Mouse (Mus musculus): ENCODE measurements around the gene Vmn1r112. TPM values are rescaled to one million over a fixed set of nuclear protein-coding genes. Genes with fewer than 3 reads are reported as not detected.
"Not testable (repeated sequence)": the region's sequence is repeated elsewhere in the genome, so short reads cannot be mapped to it uniquely, and the experiment has no call there.

Vmn1r112 gene
- polyA plus RNA-seq (2012; rRNA removed) (not detected in 2 replicates), polyA plus RNA-seq (2014; fragmentation: Nextera tagmentation; extraction: Ambion mirVana) (not detected in 2 replicates)

- H3K9me3 ChIP-seq (ENCODE audit: control insufficient read depth, low read length); DNase-seq (ENCODE audit: low spot score); H3K4me1 ChIP-seq (ENCODE audit: control insufficient read depth, insufficient read depth, low read length); ATAC-seq (ENCODE audit: low FRiP score, low read depth); H3K27ac ChIP-seq (replicated peaks; ENCODE audit: low read depth, low read length); H3K36me3 ChIP-seq (ENCODE audit: control insufficient read depth, insufficient read depth, low read length); H3K27me3 ChIP-seq (ENCODE audit: control insufficient read depth, insufficient read depth, low read length); H3K9ac ChIP-seq (ENCODE audit: low read depth, low read length, severe bottlenecking); H3K4me2 ChIP-seq (replicated peaks; ENCODE audit: low read depth, low read length, severe bottlenecking); H3K4me3 ChIP-seq (replicated peaks; ENCODE audit: low read length): not testable (repeated sequence)
- no CpG with 5 or more reads among the region's 3 CpGs for WGBS
Observed at GRCm38 (mm10) chr7:20770885-20771284, at the start of gene Vmn1r112. Vmn1r112 (plus strand) TSS chr7:20771185.

GRCm38 (mm10) chr7:20730524-20730923, 40.5 kb upstream of the Vmn1r112 start, which contains the start of gene Gm10668:
Gm10668 (minus strand) TSS chr7:20730624.
- not testable (repeated sequence) for H3K9ac ChIP-seq (ENCODE audit: low read depth, low read length, severe bottlenecking); DNase-seq (ENCODE audit: low spot score); H3K4me1 ChIP-seq (ENCODE audit: control insufficient read depth, insufficient read depth, low read length); H3K27me3 ChIP-seq (ENCODE audit: control insufficient read depth, insufficient read depth, low read length); H3K36me3 ChIP-seq (ENCODE audit: control insufficient read depth, insufficient read depth, low read length); H3K27ac ChIP-seq (replicated peaks; ENCODE audit: low read depth, low read length); H3K9me3 ChIP-seq (ENCODE audit: control insufficient read depth, low read length); H3K4me2 ChIP-seq (replicated peaks; ENCODE audit: low read depth, low read length, severe bottlenecking); H3K4me3 ChIP-seq (replicated peaks; ENCODE audit: low read length); ATAC-seq (ENCODE audit: low FRiP score, low read depth)
- WGBS, result no CpG with 5 or more reads among the region's 1 CpGs

DNA sequence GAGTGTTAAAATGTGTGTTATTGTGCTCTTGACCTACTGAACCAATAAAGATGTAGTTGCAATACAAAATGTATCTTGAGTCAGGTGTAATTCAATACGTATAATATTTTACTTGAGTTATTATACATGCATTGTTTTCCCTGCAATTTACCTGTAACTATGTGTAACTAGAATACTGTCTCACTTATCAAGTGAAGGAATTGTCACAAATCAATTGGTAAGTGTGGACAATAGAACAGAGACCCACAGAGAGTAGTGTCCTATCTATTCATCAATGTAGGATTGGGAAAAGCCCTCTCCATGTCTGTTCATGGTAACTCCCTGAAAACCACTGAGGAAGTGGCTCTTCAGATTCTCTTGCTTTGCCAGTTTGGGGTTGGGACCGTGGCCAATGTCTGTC, 16.0 kb downstream of the Vmn1r112 start, which contains the start of gene Vmn1r113:
TSS of gene Vmn1r113 (plus strand) at position 301 of the 400 bp plus-strand sequence.
- not testable (repeated sequence) for H3K27ac ChIP-seq (replicated peaks; ENCODE audit: low read depth, low read length); DNase-seq (ENCODE audit: low spot score); ATAC-seq (ENCODE audit: low FRiP score, low read depth); H3K4me3 ChIP-seq (replicated peaks; ENCODE audit: low read length); H3K36me3 ChIP-seq (ENCODE audit: control insufficient read depth, insufficient read depth, low read length); H3K4me1 ChIP-seq (ENCODE audit: control insufficient read depth, insufficient read depth, low read length); H3K9me3 ChIP-seq (ENCODE audit: control insufficient read depth, low read length); H3K27me3 ChIP-seq (ENCODE audit: control insufficient read depth, insufficient read depth, low read length); H3K9ac ChIP-seq (ENCODE audit: low read depth, low read length, severe bottlenecking); H3K4me2 ChIP-seq (replicated peaks; ENCODE audit: low read depth, low read length, severe bottlenecking)
- WGBS, result 65% methylated on average over 2 of the region's 2 CpGs

DNA sequence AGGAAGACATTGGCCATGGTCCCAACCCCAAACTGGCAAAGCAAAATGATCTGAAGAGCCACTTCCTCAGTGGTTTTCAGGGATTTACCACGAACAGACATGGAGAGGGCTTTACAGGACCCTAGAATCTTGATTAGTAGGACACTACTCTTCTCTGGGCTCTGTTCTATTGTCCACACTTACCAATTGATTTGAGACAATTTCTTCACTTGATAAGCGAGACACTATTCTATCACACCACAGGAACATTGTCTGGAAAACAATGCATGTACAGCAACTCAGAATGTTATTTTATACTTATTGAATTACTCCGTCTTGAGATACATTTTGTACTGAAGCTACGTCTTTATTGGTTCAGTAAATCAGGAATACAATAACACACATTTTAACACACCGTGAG, 41.1 kb downstream of the Vmn1r112 start, which contains the start of gene Vmn1r114:
TSS of gene Vmn1r114 (minus strand) at position 101 of the 400 bp plus-strand sequence.
- not testable (repeated sequence) for ATAC-seq (ENCODE audit: low FRiP score, low read depth); DNase-seq (ENCODE audit: low spot score); H3K27me3 ChIP-seq (ENCODE audit: control insufficient read depth, insufficient read depth, low read length); H3K9ac ChIP-seq (ENCODE audit: low read depth, low read length, severe bottlenecking); H3K4me2 ChIP-seq (replicated peaks; ENCODE audit: low read depth, low read length, severe bottlenecking); H3K36me3 ChIP-seq (ENCODE audit: control insufficient read depth, insufficient read depth, low read length); H3K4me1 ChIP-seq (ENCODE audit: control insufficient read depth, insufficient read depth, low read length); H3K4me3 ChIP-seq (replicated peaks; ENCODE audit: low read length); H3K27ac ChIP-seq (replicated peaks; ENCODE audit: low read depth, low read length); H3K9me3 ChIP-seq (ENCODE audit: control insufficient read depth, low read length)
- no CpG with 5 or more reads among the region's 5 CpGs for WGBS

Other genes with a start within 250 kb of the Vmn1r112 start
- gene Vmn1r104, start 237.3 kb upstream of the Vmn1r112 start, polyA plus RNA-seq (2012; rRNA removed), result not detected in 2 replicates
- not detected in 2 replicates for gene Vmn1r104, start 237.3 kb upstream of the Vmn1r112 start, polyA plus RNA-seq (2014; fragmentation: Nextera tagmentation; extraction: Ambion mirVana)
- not detected in 2 replicates for gene Gm5726, start 225.4 kb upstream of the Vmn1r112 start, polyA plus RNA-seq (2012; rRNA removed)
- not detected in 2 replicates for gene Gm5726, start 225.4 kb upstream of the Vmn1r112 start, polyA plus RNA-seq (2014; fragmentation: Nextera tagmentation; extraction: Ambion mirVana)
- gene Gm4141, start 194.9 kb upstream of the Vmn1r112 start, polyA plus RNA-seq (2012; rRNA removed), result not detected in 2 replicates
- not detected in 2 replicates for gene Gm4141, start 194.9 kb upstream of the Vmn1r112 start, polyA plus RNA-seq (2014; fragmentation: Nextera tagmentation; extraction: Ambion mirVana)
- not detected in 2 replicates for gene Gm4513, start 172.2 kb upstream of the Vmn1r112 start, polyA plus RNA-seq (2012; rRNA removed)
- not detected in 2 replicates for gene Gm4513, start 172.2 kb upstream of the Vmn1r112 start, polyA plus RNA-seq (2014; fragmentation: Nextera tagmentation; extraction: Ambion mirVana)
- gene Vmn1r107, start 102.3 kb upstream of the Vmn1r112 start, polyA plus RNA-seq (2012; rRNA removed), result not detected in 2 replicates
- gene Vmn1r107, start 102.3 kb upstream of the Vmn1r112 start, polyA plus RNA-seq (2014; fragmentation: Nextera tagmentation; extraction: Ambion mirVana), result not detected in 2 replicates
- not detected in 2 replicates for gene Vmn1r111, start 68.0 kb upstream of the Vmn1r112 start, polyA plus RNA-seq (2012; rRNA removed)
- gene Vmn1r111, start 68.0 kb upstream of the Vmn1r112 start, polyA plus RNA-seq (2014; fragmentation: Nextera tagmentation; extraction: Ambion mirVana), result not detected in 2 replicates
- gene Gm10668, start 40.6 kb upstream of the Vmn1r112 start, polyA plus RNA-seq (2012; rRNA removed), result not detected in 2 replicates
- not detected in 2 replicates for gene Gm10668, start 40.6 kb upstream of the Vmn1r112 start, polyA plus RNA-seq (2014; fragmentation: Nextera tagmentation; extraction: Ambion mirVana)
- gene Vmn1r113, start 16.1 kb downstream of the Vmn1r112 start, polyA plus RNA-seq (2012; rRNA removed), result not detected in 2 replicates
- gene Vmn1r113, start 16.1 kb downstream of the Vmn1r112 start, polyA plus RNA-seq (2014; fragmentation: Nextera tagmentation; extraction: Ambion mirVana), result not detected in 2 replicates
- gene Vmn1r114, start 41.0 kb downstream of the Vmn1r112 start, polyA plus RNA-seq (2012; rRNA removed), result not detected in 2 replicates
- gene Vmn1r114, start 41.0 kb downstream of the Vmn1r112 start, polyA plus RNA-seq (2014; fragmentation: Nextera tagmentation; extraction: Ambion mirVana), result not detected in 2 replicates
- gene Vmn1r115, start 73.8 kb downstream of the Vmn1r112 start, polyA plus RNA-seq (2012; rRNA removed), result not detected in 2 replicates
- gene Vmn1r115, start 73.8 kb downstream of the Vmn1r112 start, polyA plus RNA-seq (2014; fragmentation: Nextera tagmentation; extraction: Ambion mirVana), result not detected in 2 replicates
- gene Vmn1r116, start 101.1 kb downstream of the Vmn1r112 start, polyA plus RNA-seq (2012; rRNA removed), result not detected in 2 replicates
- gene Vmn1r116, start 101.1 kb downstream of the Vmn1r112 start, polyA plus RNA-seq (2014; fragmentation: Nextera tagmentation; extraction: Ambion mirVana), result not detected in 2 replicates
- gene Vmn1r117, start 112.9 kb downstream of the Vmn1r112 start, polyA plus RNA-seq (2012; rRNA removed), result not detected in 2 replicates
- gene Vmn1r117, start 112.9 kb downstream of the Vmn1r112 start, polyA plus RNA-seq (2014; fragmentation: Nextera tagmentation; extraction: Ambion mirVana), result not detected in 2 replicates
- gene Vmn1r118, start 141.2 kb downstream of the Vmn1r112 start, polyA plus RNA-seq (2012; rRNA removed), result not detected in 2 replicates
- not detected in 2 replicates for gene Vmn1r118, start 141.2 kb downstream of the Vmn1r112 start, polyA plus RNA-seq (2014; fragmentation: Nextera tagmentation; extraction: Ambion mirVana)
- not detected in 2 replicates for gene Vmn1r119, start 241.3 kb downstream of the Vmn1r112 start, polyA plus RNA-seq (2012; rRNA removed)
- gene Vmn1r119, start 241.3 kb downstream of the Vmn1r112 start, polyA plus RNA-seq (2014; fragmentation: Nextera tagmentation; extraction: Ambion mirVana), result not detected in 2 replicates

All from limb, embryonic 14.5 days (tissue).